Mouse (Mus musculus) forebrain, embryonic 14.5 days (tissue): Measurements from ENCODE around the gene Fars2. TPM values are rescaled to one million over a fixed set of nuclear protein-coding genes. Genes with fewer than 3 reads are reported as not detected.
A peak's percentile ranks its signal among the peaks of the same experiment; 100 is the strongest.

Experiments used
- ATAC-seq: fragments of 200-750 bp; cut with Nextera tagmentation; 2 replicates; pipeline ENCODE4 v1.8.0; 2017; ENCODE audit warnings: mild to moderate bottlenecking, moderate library complexity
- DNase-seq: peaks from one replicate; pipeline ENCODE4 v3.0.0-alpha.2; 2015; ENCODE audit warnings: low spot score
- H3K27ac ChIP-seq: fragments of 300-500 bp; sonication (generic); 2 replicates; pipeline ENCODE4 v1.5.1; 2014; ENCODE audit warnings: low read depth, mild to moderate bottlenecking, control low read depth, low read length, moderate library complexity
- H3K27me3 ChIP-seq: fragments of 300-500 bp; sonication (generic); replicated peaks from 2 replicates; pipeline ENCODE4 v1.6.1; 2014; ENCODE audit warnings: low read length, control low read depth, mixed read lengths; ENCODE audit not compliant: control insufficient read depth, insufficient read depth
- H3K36me3 ChIP-seq: fragments of 300-500 bp; sonication (generic); 2 replicates; pipeline ENCODE4 v1.6.1; 2014; ENCODE audit warnings: low read length, control low read depth; ENCODE audit not compliant: control insufficient read depth, insufficient read depth
- H3K4me1 ChIP-seq: fragments of 300-500 bp; sonication (generic); 2 replicates; pipeline ENCODE4 v1.6.1; 2014; ENCODE audit warnings: antibody characterized with exemption, low read length, control low read depth; ENCODE audit not compliant: control insufficient read depth, insufficient read depth
- H3K4me2 ChIP-seq: fragments of 300-500 bp; sonication (generic); 2 replicates; pipeline ENCODE4 v1.6.1; 2014; ENCODE audit warnings: mild to moderate bottlenecking, control low read depth, low read length
- H3K4me3 ChIP-seq: fragments of 300-500 bp; sonication (generic); 2 replicates; pipeline ENCODE4 v1.5.1; 2014; ENCODE audit warnings: low read depth, low read length, control low read depth
- H3K9ac ChIP-seq: fragments of 300-500 bp; sonication (generic); 2 replicates; pipeline ENCODE4 v1.6.1; 2014; ENCODE audit warnings: mild to moderate bottlenecking, low read length, control low read depth, moderate library complexity
- H3K9me3 ChIP-seq: fragments of 300-500 bp; sonication (generic); replicated peaks from 2 replicates; pipeline ENCODE4 v1.6.1; 2016; ENCODE audit warnings: low read length, control low read depth, mixed read lengths; ENCODE audit not compliant: control insufficient read depth
- WGBS: fragments of 180-500 bp; shearing (Covaris S2); extraction: QIAGEN DNeasy Blood & Tissue Kit; methylation state at CpG from one replicate; pipeline ENCODE4 v1.1.7; 2014; 5-methylcytosine and 5-hydroxymethylcytosine counted together
- polyA plus RNA-seq: library from polyadenylated mRNA; unstranded; fragments of >200 nt; fragmentation: Nextera tagmentation; extraction: Ambion mirVana; gene quantifications from 2 replicates; pipeline ENCODE4 v1.2.1, GENCODE M21; 2014

The Fars2 gene
- polyA plus RNA-seq, 1 experiment from 2014 or later = 35.5 TPM

DNA sequence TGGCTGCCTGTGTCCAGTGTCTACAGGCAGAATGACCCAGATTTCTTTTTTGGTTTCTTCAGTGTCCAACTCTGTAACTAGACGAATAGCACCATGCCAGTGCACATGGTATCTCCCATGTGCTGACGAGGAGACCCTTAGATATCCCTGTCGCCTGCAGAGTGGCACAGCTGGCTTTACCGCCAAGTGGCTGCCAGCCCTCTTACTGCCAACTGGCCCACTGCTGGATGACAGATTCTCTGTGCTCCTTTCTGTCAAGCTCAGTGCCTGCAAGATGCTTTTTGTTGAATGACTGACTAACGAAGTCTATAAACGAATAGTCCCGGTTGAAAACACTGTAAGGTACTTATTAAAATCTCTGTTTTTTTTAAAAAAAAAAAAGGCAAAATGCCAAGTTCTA, 416.3 kb downstream of the Fars2 start:
- WGBS = 28% methylated on average over 7 of the region's 7 CpGs
- 0 out of 2 replicates have a peak overlapping the region, but pooled peaks have one; percentile 11 for H3K27ac ChIP-seq

DNA sequence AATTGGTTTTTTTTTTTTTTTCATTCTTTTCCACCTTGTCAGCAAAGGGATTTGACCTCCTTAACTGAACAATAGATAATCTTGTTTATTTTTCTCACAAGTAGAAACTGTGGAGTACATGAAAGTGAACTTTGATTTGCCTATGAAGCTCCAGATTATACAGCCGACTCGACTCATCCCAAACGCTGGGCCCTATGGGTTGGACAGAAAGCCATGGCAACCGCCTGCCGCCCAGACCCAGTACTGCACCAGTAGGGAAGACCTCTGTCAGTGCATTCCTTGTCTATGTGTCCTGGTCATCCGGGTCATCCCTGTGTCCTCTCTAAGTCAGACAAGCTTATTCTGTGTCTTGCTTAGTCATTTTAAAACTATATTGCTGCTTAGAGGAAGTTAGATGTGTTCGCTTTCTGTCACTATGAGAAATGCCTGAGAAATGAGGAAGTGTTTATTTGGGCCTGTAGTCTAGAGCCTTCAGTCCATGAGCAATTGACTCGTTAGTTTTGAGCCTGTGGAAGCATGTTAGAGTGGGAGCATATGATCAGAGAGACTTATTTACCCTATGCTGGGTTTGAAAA, 416.8 kb downstream of the Fars2 start:
- no peak overlapping the region for H3K4me3 ChIP-seq
- no peak overlapping the region for H3K4me2 ChIP-seq
- no peak for ATAC-seq
- H3K9ac ChIP-seq = no peak overlapping the region
- no peaks in the 10 kb centered on the region for H3K27me3 ChIP-seq
- 69% methylated on average over 8 of the region's 8 CpGs for WGBS
- H3K9me3 ChIP-seq = no peaks in the 10 kb centered on the region
- peaks cover 2% of the 10 kb centered on the region; the same call in 1 of the 2 replicates for H3K4me1 ChIP-seq
- no peaks in the 10 kb centered on the region for H3K36me3 ChIP-seq
- no peak for DNase-seq
- H3K27ac ChIP-seq = no peak overlapping the region

More for the DNA sequence above, 416.3 kb downstream of the Fars2 start:
- Histone ChIP-seq H3K9me3 (no peaks in the 10 kb centered on the region), H3K36me3 (no peaks in the 10 kb centered on the region), H3K4me1 (peaks cover 2% of the 10 kb centered on the region; the same call in 1 of the 2 replicates), H3K9ac (no peak overlapping the region), H3K4me2 (no peak overlapping the region), H3K27me3 (no peaks in the 10 kb centered on the region), H3K4me3 (no peak overlapping the region)
- DNase-seq = peak; percentile 52
- peak; percentile 47; the same call in 1 of the 2 replicates for ATAC-seq

DNA sequence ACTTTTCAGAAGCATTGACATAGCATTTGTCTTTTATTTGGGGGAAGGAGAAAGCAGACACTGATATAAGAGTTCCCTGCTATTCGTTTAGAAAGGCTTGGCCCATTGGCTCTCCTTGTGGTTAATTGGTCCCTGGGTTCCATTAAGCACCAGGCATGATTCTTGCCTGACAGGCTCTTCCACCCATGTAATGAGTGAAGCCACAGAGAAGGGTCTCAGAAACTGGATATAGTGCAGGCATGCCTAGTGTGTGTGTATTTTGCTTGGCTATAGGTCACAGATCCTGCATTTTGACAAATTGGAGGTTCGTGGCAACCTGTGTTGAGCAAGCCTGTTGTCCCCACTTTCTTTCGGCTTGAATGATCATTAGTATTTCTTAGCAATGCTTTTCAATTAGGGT, 420.4 kb downstream of the Fars2 start:
- H3K9ac ChIP-seq = no peak overlapping the region
- H3K9me3 ChIP-seq = no peaks in the 10 kb centered on the region
- DNase-seq = no peak
- no peak overlapping the region for H3K4me3 ChIP-seq
- 63% methylated on average over 3 of the region's 3 CpGs for WGBS
- ATAC-seq = no peak
- H3K27me3 ChIP-seq = no peaks in the 10 kb centered on the region
- H3K4me1 ChIP-seq = peaks cover 2% of the 10 kb centered on the region; the same call in 1 of the 2 replicates
- no peak overlapping the region for H3K27ac ChIP-seq
- no peaks in the 10 kb centered on the region for H3K36me3 ChIP-seq
- H3K4me2 ChIP-seq = no peak overlapping the region

DNA sequence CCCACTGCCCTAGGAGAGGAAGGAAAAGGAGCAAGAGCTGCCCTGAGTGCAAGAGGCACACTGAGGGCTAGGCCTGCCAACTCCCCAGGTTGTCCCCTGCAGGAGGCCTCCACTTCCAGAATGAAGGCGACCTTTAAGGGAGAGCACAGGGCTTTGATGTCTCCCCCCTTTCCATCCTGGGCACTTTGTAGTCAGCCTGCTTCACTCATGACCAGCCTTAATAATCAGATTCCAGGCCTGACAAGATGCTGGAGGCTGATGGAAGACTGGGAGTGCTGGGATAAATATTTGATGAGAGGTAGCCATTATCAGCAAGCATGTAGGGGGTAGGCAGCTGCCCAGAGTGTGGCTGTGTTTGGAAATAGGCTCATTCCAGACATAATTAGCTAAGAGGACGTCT, 421.2 kb downstream of the Fars2 start:
- H3K4me2 ChIP-seq = no peak overlapping the region
- peak; percentile 18; the same call in 1 of the 2 replicates for ATAC-seq
- no peaks in the 10 kb centered on the region for H3K27me3 ChIP-seq
- no peaks in the 10 kb centered on the region for H3K36me3 ChIP-seq
- no peak overlapping the region for H3K27ac ChIP-seq
- no peak overlapping the region for H3K4me3 ChIP-seq
- 42% methylated on average over 2 of the region's 2 CpGs for WGBS
- H3K9ac ChIP-seq = no peak overlapping the region
- DNase-seq = no peak
- H3K9me3 ChIP-seq = 0 out of 2 replicates have a peak, but pooled peaks cover under 1% of the 10 kb centered on the region
- peaks cover 2% of the 10 kb centered on the region; the same call in 1 of the 2 replicates for H3K4me1 ChIP-seq

DNA sequence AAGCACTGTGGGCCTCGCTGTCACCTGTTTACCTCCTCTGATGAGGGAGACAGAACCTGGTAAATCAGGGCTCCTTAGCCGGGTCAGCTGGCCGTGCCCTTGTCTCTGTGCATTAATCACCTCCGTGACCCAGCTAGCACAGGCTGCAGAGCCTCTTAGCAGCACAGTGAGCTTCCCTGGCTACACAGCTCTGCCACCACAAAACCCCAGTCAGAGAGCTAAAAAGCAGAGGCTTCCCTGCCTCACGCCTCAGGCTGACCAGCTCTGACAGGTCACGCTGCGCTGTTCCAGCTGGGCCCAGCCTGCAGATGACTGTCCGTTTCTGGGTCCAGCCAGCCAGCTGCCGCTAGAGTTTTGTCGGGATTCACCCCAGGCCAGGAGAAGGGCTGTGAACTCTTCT, 423.0 kb downstream of the Fars2 start:
- no peak overlapping the region for H3K4me3 ChIP-seq
- DNase-seq = no peak
- H3K9me3 ChIP-seq = 0 out of 2 replicates have a peak, but pooled peaks cover 4% of the 10 kb centered on the region
- H3K27ac ChIP-seq = no peak overlapping the region
- 72% methylated on average over 10 of the region's 10 CpGs for WGBS
- no peak overlapping the region for H3K4me2 ChIP-seq
- no peak overlapping the region for H3K9ac ChIP-seq
- H3K36me3 ChIP-seq = no peaks in the 10 kb centered on the region
- no peaks in the 10 kb centered on the region for H3K27me3 ChIP-seq
- no peaks in the 10 kb centered on the region; the same call in 1 of the 2 replicates for H3K4me1 ChIP-seq
- ATAC-seq = no peak

DNA sequence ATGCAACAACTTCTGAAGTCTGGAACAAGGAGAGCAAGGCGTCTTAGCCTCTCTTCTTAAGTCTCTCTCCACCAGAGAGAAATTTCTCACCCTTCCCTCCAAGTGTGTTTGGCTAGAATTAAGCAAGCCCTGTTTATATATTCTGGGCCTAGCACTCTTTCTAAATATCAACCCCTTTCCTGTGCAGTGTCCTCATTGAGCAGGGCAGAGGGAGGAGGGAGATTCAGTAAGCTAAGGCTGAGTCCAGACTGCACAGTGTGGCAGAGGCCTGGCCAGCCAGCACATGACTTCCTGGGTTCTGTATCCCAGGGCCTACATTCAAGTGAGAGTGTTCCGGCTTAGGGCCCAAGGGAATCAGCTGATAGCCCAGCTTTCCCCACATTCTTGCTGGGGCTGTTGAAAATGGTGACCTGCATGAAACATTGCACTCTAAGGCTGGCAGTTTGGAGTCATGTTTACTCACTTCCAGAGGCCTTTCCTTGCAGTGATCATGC, 424.1 kb downstream of the Fars2 start:
- DNase-seq = no peak
- no peak overlapping the region for H3K4me2 ChIP-seq
- H3K9me3 ChIP-seq = 0 out of 2 replicates have a peak, but pooled peaks cover 4% of the 10 kb centered on the region
- ATAC-seq = no peak
- no peak overlapping the region for H3K4me3 ChIP-seq
- H3K27ac ChIP-seq = no peak overlapping the region
- 86% methylated on average over 2 of the region's 2 CpGs for WGBS
- H3K4me1 ChIP-seq = no peaks in the 10 kb centered on the region
- H3K27me3 ChIP-seq = no peaks in the 10 kb centered on the region
- H3K36me3 ChIP-seq = no peaks in the 10 kb centered on the region
- H3K9ac ChIP-seq = no peak overlapping the region

DNA sequence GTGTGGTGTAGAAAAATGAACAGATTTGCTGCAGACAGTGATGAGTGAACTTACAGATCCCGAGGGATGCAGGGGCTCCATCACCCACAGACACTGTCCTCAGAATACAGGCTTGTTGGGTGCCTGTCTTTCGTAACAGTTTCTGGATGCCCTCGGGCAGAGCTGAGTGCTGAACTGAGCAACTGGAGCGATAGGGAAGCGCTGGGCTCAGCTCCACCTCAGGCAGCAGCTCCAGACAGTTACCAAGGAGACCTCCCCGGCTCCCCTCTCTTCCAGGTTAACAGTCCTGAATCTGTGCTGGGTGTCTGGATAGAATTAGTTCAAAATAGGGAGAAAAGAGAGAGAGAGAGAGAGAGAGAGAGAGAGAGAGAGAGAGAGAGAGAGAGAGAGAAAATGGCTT, 433.5 kb downstream of the Fars2 start:
- no peak overlapping the region for H3K4me2 ChIP-seq
- 0 out of 2 replicates have a peak, but pooled peaks cover 3% of the 10 kb centered on the region for H3K4me1 ChIP-seq
- H3K27ac ChIP-seq = no peak overlapping the region
- H3K9me3 ChIP-seq = no peaks in the 10 kb centered on the region
- DNase-seq (no peak), ATAC-seq (no peak; the same call in 1 of the 2 replicates)
- no peaks in the 10 kb centered on the region for H3K27me3 ChIP-seq
- H3K36me3 ChIP-seq = no peaks in the 10 kb centered on the region
- H3K4me3 ChIP-seq = no peak overlapping the region
- WGBS = 41% methylated on average over 6 of the region's 6 CpGs
- H3K9ac ChIP-seq = no peak overlapping the region

DNA sequence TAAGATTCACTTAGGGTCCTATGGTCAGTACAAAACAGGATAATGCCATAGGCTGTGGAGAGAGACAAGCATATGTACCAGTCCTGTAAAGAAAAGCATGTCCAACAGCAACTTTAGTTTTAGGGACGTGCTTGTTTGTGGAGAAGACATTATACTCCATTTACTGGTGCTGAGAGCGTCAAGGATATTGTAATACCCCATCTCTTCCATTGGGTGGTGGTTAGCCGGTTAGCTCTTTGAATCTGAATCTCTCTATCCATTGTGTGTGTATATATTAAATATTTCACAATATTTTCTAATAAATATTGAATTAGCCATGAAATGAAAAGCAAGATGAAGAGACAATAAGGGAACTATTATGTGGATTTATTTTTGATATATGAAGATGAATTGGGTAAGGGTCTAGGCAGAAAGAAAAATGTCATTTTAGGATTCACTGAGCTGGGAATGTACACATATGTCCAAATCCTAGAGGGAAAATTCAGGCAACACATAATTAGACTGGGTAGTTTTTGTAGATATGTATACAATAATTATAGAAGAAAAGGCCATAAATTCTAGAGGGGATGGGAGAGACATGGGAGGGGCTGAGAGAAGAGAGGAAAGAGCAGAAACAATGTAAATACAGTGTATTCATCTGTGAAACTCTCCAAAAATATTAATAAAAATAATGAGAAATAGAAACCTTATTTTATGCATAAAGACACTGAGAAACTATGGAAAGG, 435.5 kb downstream of the Fars2 start:
- Histone ChIP-seq H3K27me3 (no peaks in the 10 kb centered on the region), H3K36me3 (no peaks in the 10 kb centered on the region), H3K9me3 (no peaks in the 10 kb centered on the region), H3K4me1 (0 out of 2 replicates have a peak, but pooled peaks cover 3% of the 10 kb centered on the region), H3K4me3 (no peak overlapping the region), H3K9ac (no peak overlapping the region), H3K4me2 (no peak overlapping the region), H3K27ac (no peak overlapping the region)
- ATAC-seq (no peak), DNase-seq (no peak)
- 78% methylated on average over 3 of the region's 3 CpGs for WGBS

DNA sequence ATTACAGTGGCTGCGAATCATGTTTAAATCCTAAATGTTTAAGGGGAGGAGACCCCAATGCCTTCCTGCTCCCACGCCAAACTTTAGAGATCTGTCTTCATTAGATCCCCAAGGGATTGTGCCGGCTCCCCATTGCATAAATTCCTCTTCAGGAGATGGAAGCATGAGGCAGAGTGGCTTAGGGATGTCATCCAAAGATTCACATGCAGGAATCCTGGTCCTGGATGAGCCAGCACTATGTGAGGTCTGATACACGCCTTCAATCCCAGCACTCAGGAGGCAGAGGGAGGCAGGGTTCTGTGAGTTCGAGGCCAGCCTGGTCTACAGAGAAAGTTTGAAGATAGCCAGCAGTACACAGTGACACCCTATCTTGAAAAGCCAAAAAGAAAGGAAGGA, 436.0 kb downstream of the Fars2 start:
- Histone ChIP-seq H3K36me3 (no peaks in the 10 kb centered on the region), H3K27me3 (no peaks in the 10 kb centered on the region), H3K4me3 (no peak overlapping the region), H3K4me1 (0 out of 2 replicates have a peak, but pooled peaks cover 3% of the 10 kb centered on the region), H3K9me3 (no peaks in the 10 kb centered on the region), H3K27ac (no peak overlapping the region), H3K9ac (no peak overlapping the region), H3K4me2 (no peak overlapping the region)
- DNase-seq = no peak
- 83% methylated on average over 5 of the region's 5 CpGs for WGBS
- no peak for ATAC-seq
